Comparison of ENCODE assay signal across 17 mouse cellular contexts in the genomic region with DNA sequence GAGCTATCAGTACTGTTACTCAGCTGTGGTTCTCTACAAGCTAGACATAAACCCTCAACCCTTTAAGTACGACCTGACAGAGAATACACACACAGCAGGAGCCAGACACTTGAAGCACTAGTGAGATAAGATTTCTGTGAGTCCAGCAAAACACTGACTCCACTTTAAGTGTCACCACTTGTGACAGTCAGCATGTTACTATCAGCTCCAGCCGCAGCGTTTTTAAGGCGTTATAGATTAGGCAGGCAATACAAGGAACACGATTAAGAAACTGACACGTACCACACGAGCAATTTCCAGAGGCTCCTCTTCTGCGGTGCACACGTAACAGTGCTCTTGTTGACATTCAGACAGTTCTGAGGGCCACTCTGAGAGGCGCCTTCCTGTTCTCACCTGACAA. TPM values are rescaled to one million over a fixed set of nuclear protein-coding genes. Genes with fewer than 3 reads are reported as not detected.
A peak's percentile ranks its signal among the peaks of the same experiment; 100 is the strongest.
DNase-seq lines count a peak whose midpoint lies in the region; ATAC-seq and TF ChIP-seq lines count a peak whose summit lies in the region.
"Had no signal": no experiment of that assay in that cellular context is flagged by ENCODE, and none has a peak within 500 bp of the region (broad histone marks: within the 10 kb centered on the region; RNA-seq: fewer than 3 reads in every experiment).

No protein-coding gene starts in this region.

- 48% methylated on average over 10 of the region's 10 CpGs for WGBS in lung, embryonic 16.5 days
- 50% methylated on average over 10 of the region's 10 CpGs for WGBS in liver, embryonic 14.5 days (ENCODE audit: insufficient replicate concordance)
- 78% methylated on average over 10 of the region's 10 CpGs for WGBS in stomach, embryonic 16.5 days

- 0 out of 2 replicates have a peak, but pooled peaks cover 3% of the 10 kb centered on the region for H3K4me1 ChIP-seq in lung, embryonic 16.5 days (replicated peaks; ENCODE audit: control insufficient read depth, insufficient read depth, low read length)
- peaks cover 0 to 13% of the 10 kb centered on the region in 2 experiments; a peak in 3 of 4 replicates for H3K4me1 ChIP-seq in liver, embryonic 14.5 days (replicated peaks; ENCODE audit: control insufficient read depth in 2 of 2, insufficient read depth in 2 of 2, low read length in 1 of 2)
- H3K4me1 ChIP-seq in stomach, embryonic 16.5 days (ENCODE audit: control insufficient read depth, insufficient read depth, low read length): no peaks in the 10 kb centered on the region
- H3K4me1 ChIP-seq: embryonic facial prominence, embryonic 13.5 days; midbrain, embryonic 10.5 days; neural tube, embryonic 15.5 days had no signal

- no peaks in the 10 kb centered on the region for H3K9me3 ChIP-seq in lung, embryonic 16.5 days (ENCODE audit: control insufficient read depth, low read length)
- H3K9me3 ChIP-seq in liver, embryonic 14.5 days (ENCODE audit: control insufficient read depth, low read length): no peaks in the 10 kb centered on the region
- no peaks in the 10 kb centered on the region for H3K9me3 ChIP-seq in stomach, embryonic 16.5 days (replicated peaks; ENCODE audit: control insufficient read depth, low read length)
- H3K9me3 ChIP-seq: embryonic facial prominence, embryonic 13.5 days; midbrain, embryonic 10.5 days; neural tube, embryonic 15.5 days had no signal

- DNase-seq in heart, adult 18-20 months: peak; percentile 15
- no peak for DNase-seq in heart, postnatal 25 days (ENCODE audit: low spot score)
- DNase-seq in lung, postnatal 4 days: no peak
- DNase-seq in liver, embryonic 14.5 days (ENCODE audit: low read depth in 3 of 3, low spot score in 3 of 3): peak; percentile 61 to 65 (median 62)
- no peak for DNase-seq in embryo, embryonic 10 days (ENCODE audit: low spot score)
- DNase-seq: cerebellum, adult 18-20 months; gastrocnemius, postnatal 14 days; layer of hippocampus, adult 9-11 months; thymus, postnatal 4 days had no signal

- peaks cover 6% of the 10 kb centered on the region; the same call in 1 of the 2 replicates for H3K36me3 ChIP-seq in lung, embryonic 16.5 days (ENCODE audit: control insufficient read depth, insufficient read depth, low read length)
- peaks cover 23% of the 10 kb centered on the region for H3K36me3 ChIP-seq in liver, embryonic 14.5 days (replicated peaks; ENCODE audit: control insufficient read depth, insufficient read depth, low read depth)
- no peaks in the 10 kb centered on the region for H3K36me3 ChIP-seq in stomach, embryonic 16.5 days (ENCODE audit: control insufficient read depth, insufficient read depth, low read length)

- peak; percentile 84 for TF ChIP-seq EP300 in liver, embryonic 14.5 days (IDR thresholded peaks at IDR 0.05; ENCODE audit: low read depth)

- H3K27me3 ChIP-seq in lung, embryonic 16.5 days (ENCODE audit: control insufficient read depth, insufficient read depth, low read depth, low read length): no peaks in the 10 kb centered on the region
- H3K27me3 ChIP-seq in liver, embryonic 14.5 days (ENCODE audit: control insufficient read depth, insufficient read depth, low read length): no peaks in the 10 kb centered on the region
- no peaks in the 10 kb centered on the region for H3K27me3 ChIP-seq in stomach, embryonic 16.5 days (ENCODE audit: control insufficient read depth, insufficient read depth, low read length)
- H3K27me3 ChIP-seq: embryonic facial prominence, embryonic 13.5 days; neural tube, embryonic 15.5 days had no signal

- no peak overlapping the region for H3K9ac ChIP-seq in lung, embryonic 16.5 days (ENCODE audit: low read length)
- no peak overlapping the region for H3K9ac ChIP-seq in liver, embryonic 14.5 days (replicated peaks)
- no peak overlapping the region for H3K9ac ChIP-seq in stomach, embryonic 16.5 days (ENCODE audit: low read length)
- H3K9ac ChIP-seq: embryonic facial prominence, embryonic 13.5 days; neural tube, embryonic 15.5 days had no signal

- no peak overlapping the region for H3K4me3 ChIP-seq in lung, embryonic 16.5 days (ENCODE audit: low read length)
- no peak overlapping the region for H3K4me3 ChIP-seq in liver, embryonic 14.5 days (ENCODE audit: insufficient read depth in 1 of 2, low read depth in 2 of 2, low read length in 2 of 2)
- no peak overlapping the region for H3K4me3 ChIP-seq in stomach, embryonic 16.5 days (replicated peaks; ENCODE audit: low read length)
- H3K4me3 ChIP-seq: embryonic facial prominence, embryonic 13.5 days; midbrain, embryonic 10.5 days; neural tube, embryonic 15.5 days had no signal

- H3K27ac ChIP-seq in lung, embryonic 16.5 days (ENCODE audit: low read length): no peak overlapping the region
- peak overlapping the region; percentile 20 for H3K27ac ChIP-seq in liver, embryonic 14.5 days
- no peak overlapping the region for H3K27ac ChIP-seq in stomach, embryonic 16.5 days (ENCODE audit: low read length)
- H3K27ac ChIP-seq: embryonic facial prominence, embryonic 13.5 days; kidney, postnatal 0 days; midbrain, embryonic 10.5 days; neural tube, embryonic 15.5 days had no signal

- H3K4me2 ChIP-seq in lung, embryonic 16.5 days (ENCODE audit: low read depth, low read length): no peak overlapping the region
- no peak overlapping the region for H3K4me2 ChIP-seq in liver, embryonic 14.5 days (ENCODE audit: low read depth)
- H3K4me2 ChIP-seq in stomach, embryonic 16.5 days (ENCODE audit: low read depth, low read length): no peak overlapping the region
- H3K4me2 ChIP-seq: embryonic facial prominence, embryonic 13.5 days; neural tube, embryonic 15.5 days had no signal

- no peak for TF ChIP-seq CTCF in liver, embryonic 14.5 days (IDR thresholded peaks at IDR 0.05; ENCODE audit: low read depth)

- intact Hi-C loops in heart, postnatal 25 days (cut with DNase I): no loop called here

- ATAC-seq in lung, embryonic 16.5 days (ENCODE audit: low read depth): peak; percentile 67
- ATAC-seq in liver, embryonic 14.5 days (ENCODE audit: insufficient read depth): peak; percentile 84
- ATAC-seq in stomach, embryonic 16.5 days (ENCODE audit: insufficient read depth, low FRiP score): peak; percentile 53; the same call in 1 of the 2 replicates
- ATAC-seq in granulocyte monocyte progenitor cell, adult 5-6 weeks (replicated peaks; ENCODE audit: poor library complexity, severe bottlenecking): no peak
- ATAC-seq: inflammation-experienced regulatory T-cells, adult 6 months had no signal

RNA-seq across cellular contexts. Expression of a gene that starts 37.3 kb away (rescaled TPM):
- 10 to 100 TPM in 1 of 2 experiments, 1 to 10 TPM in 1; 9.5 to 12.7 TPM for total RNA-seq in heart, adult 18-20 months (2021)
- total RNA-seq in heart, postnatal 25 days (2021): 1 to 10 TPM; 8.8 to 9.4 TPM
- 5.8 and 6.2 TPM in 2 replicates for polyA plus RNA-seq in lung, embryonic 16.5 days (2015; fragmentation: Nextera tagmentation; extraction: Ambion mirVana)
- 5.9 and 6.8 TPM in 2 replicates for polyA plus RNA-seq in liver, embryonic 14.5 days (2012; rRNA removed)
- polyA plus RNA-seq in liver, embryonic 14.5 days (2014; fragmentation: Nextera tagmentation; extraction: Ambion mirVana): 7.2 and 8.6 TPM in 2 replicates
- polyA plus RNA-seq in stomach, embryonic 16.5 days (2015; fragmentation: Nextera tagmentation; extraction: Ambion mirVana): 17.2 and 17.9 TPM in 2 replicates
- total RNA-seq in granulocyte monocyte progenitor cell, adult 5-6 weeks (2014; fragmentation: Nextera tagmentation): 27.7 and 39.2 TPM in 2 replicates
- 52.7 and 61.3 TPM in 2 replicates for total RNA-seq in granulocyte monocyte progenitor cell, adult 5-6 weeks (2017)

Comparison
In these comparisons a context has a peak if more than half of its experiments do, and no peak if none do; other contexts are left out.
1. DNase-seq: peak in heart, adult 18-20 months (2 of 2) and liver, embryonic 14.5 days (3 of 3); none in heart, postnatal 25 days (single experiment), lung, postnatal 4 days (0 of 2) and embryo, embryonic 10 days (single experiment).